Mouse (Mus musculus): ENCODE results near the gene Olfr1116.
"Not testable (repeated sequence)": the region's sequence is repeated elsewhere in the genome, so short reads cannot be mapped to it uniquely, and the experiment has no call there.

The Olfr1116 gene

GRCm38 (mm10) chr2:87267234-87267633, at the start of gene Olfr1116:
TSS of gene Olfr1116 (plus strand) at chr2:87267534.
- no peak for DNase-seq

DNA sequence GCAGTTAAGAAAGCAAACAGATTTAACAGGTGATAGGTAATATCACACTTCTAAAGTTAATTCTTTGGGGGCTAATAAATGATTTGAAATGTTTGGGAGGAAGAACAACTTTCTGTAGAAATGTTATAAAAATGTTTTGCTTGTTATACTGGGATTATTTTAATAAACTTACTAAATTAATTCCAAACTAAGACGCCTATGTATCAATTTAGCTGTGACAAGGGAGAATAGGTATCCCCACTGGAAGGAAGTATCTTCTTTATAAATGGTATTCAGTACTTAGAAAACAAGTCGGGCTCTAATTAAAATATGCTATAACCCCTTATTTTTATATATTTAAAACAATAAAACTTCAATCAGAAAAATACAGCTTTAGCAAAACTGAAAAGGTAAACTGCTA, 19.6 kb upstream of the Olfr1116 start, which contains the start of gene Olfr1115:
TSS of gene Olfr1115 (plus strand) at position 301 of the 400 bp plus-strand sequence.
- no peak for DNase-seq

DNA sequence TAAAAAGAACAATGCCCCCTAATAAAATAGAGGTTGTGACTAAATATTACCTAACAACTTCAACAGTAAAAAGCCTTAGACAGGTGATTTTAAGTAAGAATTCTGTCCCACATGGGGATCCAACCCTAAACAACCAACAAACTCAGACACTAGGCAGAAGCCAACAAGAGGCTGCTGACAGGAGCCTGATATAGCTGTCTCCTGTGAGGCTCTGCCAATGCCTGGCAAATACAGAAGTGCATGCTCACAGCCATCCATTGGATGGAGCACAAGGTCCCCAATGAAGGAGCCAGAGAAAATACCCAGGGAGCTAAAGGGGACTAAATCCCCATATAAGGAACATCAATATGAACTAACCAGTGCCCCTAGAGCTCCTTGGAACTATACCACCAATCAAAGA, 26.6 kb downstream of the Olfr1116 start:
- not testable (repeated sequence) for DNase-seq

- DNase-seq = no peak
Observed at GRCm38 (mm10) chr2:87307281-87307680, 39.9 kb downstream of the Olfr1116 start, which contains the start of gene Olfr1118. TSS of gene Olfr1118 (plus strand) at chr2:87307581.
